Mouse (Mus musculus) retina, adult 2 months (tissue): ENCODE measurements at regions not wholly inside any gene's neighbourhood (a gene's known extent, or its start where the extent isn't known, plus 50 kb on each side); places are given as distances from the start of the nearest gene placed in this dataset.
A peak's percentile ranks its signal among the peaks of the same experiment; 100 is the strongest.

ENCODE experiments used
- DNase-seq: peaks from one replicate; pipeline ENCODE4 v3.0.0-alpha.2; 2012; ENCODE audit warnings: low read depth, low spot score

GRCm38 (mm10) chr6:78899952-78900351 is 431.3 kb upstream of the Reg3g start:
- peak; percentile 15 for DNase-seq

GRCm38 (mm10) chr6:78892730-78893129 is 424.1 kb upstream of the Reg3g start:
- no peak for DNase-seq

GRCm38 (mm10) chr6:78863031-78863430 is 394.4 kb upstream of the Reg3g start:
- no peak for DNase-seq

- DNase-seq, result no peak
Observed at GRCm38 (mm10) chr6:78841261-78841660, 372.6 kb upstream of the Reg3g start.

GRCm38 (mm10) chr6:78825901-78826629 is 357.4 kb upstream of the Reg3g start:
- no peak for DNase-seq

GRCm38 (mm10) chr6:78821251-78821650 is 352.6 kb upstream of the Reg3g start:
- DNase-seq, result no peak

- DNase-seq, result no peak
Observed at GRCm38 (mm10) chr6:78797013-78797412, 328.3 kb upstream of the Reg3g start.

GRCm38 (mm10) chr6:78788972-78789371 is 320.3 kb upstream of the Reg3g start:
- no peak for DNase-seq

- no peak for DNase-seq
Observed at GRCm38 (mm10) chr6:78757619-78758018, 288.9 kb upstream of the Reg3g start.
